ENCODE assay signal across 23 mouse cellular contexts in genomic region chr11:49985009-49985408, GRCm38 (mm10). TPM values are rescaled to one million over a fixed set of nuclear protein-coding genes. Genes with fewer than 3 reads are reported as not detected.
DNase-seq lines count a peak whose midpoint lies in the region; ATAC-seq lines count a peak whose summit lies in the region.
"Had no signal": no experiment of that assay in that cellular context is flagged by ENCODE, and none has a peak within 500 bp of the region (broad histone marks: within the 10 kb centered on the region; RNA-seq: fewer than 3 reads in every experiment).

No protein-coding gene starts in this region.

- H3K36me3 ChIP-seq in liver, embryonic 12.5 days, result no peaks in the 10 kb centered on the region
- H3K36me3 ChIP-seq in forebrain, embryonic 13.5 days (ENCODE audit: poor library complexity, severe bottlenecking), result no peaks in the 10 kb centered on the region
- H3K36me3 ChIP-seq in forebrain, embryonic 14.5 days (ENCODE audit: control insufficient read depth, insufficient read depth, low read length), result no peaks in the 10 kb centered on the region
- H3K36me3 ChIP-seq: embryonic facial prominence, embryonic 15.5 days; forebrain, embryonic 12.5 days; heart, embryonic 15.5 days; limb, embryonic 15.5 days; midbrain, embryonic 12.5 days had no signal

- peak; percentile 83 for ATAC-seq in liver, embryonic 12.5 days
- ATAC-seq in megakaryocyte progenitor cell, adult 5-6 weeks (replicated peaks; ENCODE audit: poor library complexity), result peak; percentile 42
- ATAC-seq in forebrain, embryonic 13.5 days, result no peak
- ATAC-seq in forebrain, embryonic 14.5 days, result no peak
- ATAC-seq: CD4-positive, CD25-positive, alpha-beta regulatory T cell, adult 4 months; inflammation-experienced regulatory T-cells, adult 6 months had no signal

- H3K27me3 ChIP-seq in liver, embryonic 12.5 days (replicated peaks), result no peaks in the 10 kb centered on the region
- H3K27me3 ChIP-seq in forebrain, embryonic 13.5 days, result no peaks in the 10 kb centered on the region
- no peaks in the 10 kb centered on the region for H3K27me3 ChIP-seq in forebrain, embryonic 14.5 days (replicated peaks; ENCODE audit: control insufficient read depth, insufficient read depth, low read length)
- H3K27me3 ChIP-seq: embryonic facial prominence, embryonic 15.5 days; forebrain, embryonic 12.5 days; heart, embryonic 15.5 days; limb, embryonic 15.5 days; midbrain, embryonic 12.5 days had no signal

- H3K27ac ChIP-seq in liver, embryonic 12.5 days, result peak overlapping the region; percentile 92
- H3K27ac ChIP-seq in forebrain, embryonic 13.5 days, result no peak overlapping the region
- H3K27ac ChIP-seq in forebrain, embryonic 14.5 days (ENCODE audit: low read depth, low read length), result no peak overlapping the region
- H3K27ac ChIP-seq: embryonic facial prominence, embryonic 15.5 days; forebrain, embryonic 12.5 days; heart, embryonic 15.5 days; hindbrain, embryonic 14.5 days; limb, embryonic 15.5 days; macrophage; midbrain, embryonic 12.5 days had no signal

- 0 out of 2 replicates have a peak overlapping the region, but pooled peaks have one; percentile 41 for H3K9ac ChIP-seq in liver, embryonic 12.5 days
- no peak overlapping the region for H3K9ac ChIP-seq in forebrain, embryonic 13.5 days
- no peak overlapping the region for H3K9ac ChIP-seq in forebrain, embryonic 14.5 days (ENCODE audit: low read length)
- H3K9ac ChIP-seq: embryonic facial prominence, embryonic 15.5 days; forebrain, embryonic 12.5 days; heart, embryonic 15.5 days; hindbrain, embryonic 14.5 days; limb, embryonic 15.5 days; midbrain, embryonic 12.5 days had no signal

- peaks cover 69% of the 10 kb centered on the region for H3K4me1 ChIP-seq in liver, embryonic 12.5 days
- no peaks in the 10 kb centered on the region for H3K4me1 ChIP-seq in forebrain, embryonic 13.5 days
- H3K4me1 ChIP-seq in forebrain, embryonic 14.5 days (ENCODE audit: control insufficient read depth, insufficient read depth, low read length), result no peaks in the 10 kb centered on the region
- H3K4me1 ChIP-seq: embryonic facial prominence, embryonic 15.5 days; limb, embryonic 15.5 days had no signal

- peak overlapping the region; percentile 2; the same call in 1 of the 2 replicates for H3K4me3 ChIP-seq in liver, embryonic 12.5 days
- H3K4me3 ChIP-seq in forebrain, embryonic 13.5 days, result no peak overlapping the region
- no peak overlapping the region for H3K4me3 ChIP-seq in forebrain, embryonic 14.5 days (ENCODE audit: low read depth, low read length)
- H3K4me3 ChIP-seq: embryonic facial prominence, embryonic 15.5 days; forebrain, embryonic 12.5 days; heart, embryonic 15.5 days; limb, embryonic 15.5 days; midbrain, embryonic 12.5 days had no signal

- peak; percentile 44 for DNase-seq in spleen, adult 12 weeks (ENCODE audit: low spot score)
- DNase-seq in spleen, adult 18-20 months, result no peak
- DNase-seq in c-Kit-positive CD71-positive TER-119-positive erythroid progenitor cells, embryonic 14.5 days (ENCODE audit: low spot score), result peak; percentile 81
- DNase-seq in lung, postnatal 10 days, result no peak
- no peak for DNase-seq in forebrain, embryonic 14.5 days (ENCODE audit: low spot score)
- DNase-seq: adrenal gland, adult 2 months; cerebellum, adult 11 months; heart, postnatal 36 days; kidney, adult 9 months; kidney, postnatal 25 days; thymus, postnatal 36 days had no signal

- H3K4me2 ChIP-seq in liver, embryonic 12.5 days, result peak overlapping the region; percentile 55
- H3K4me2 ChIP-seq in forebrain, embryonic 13.5 days, result no peak overlapping the region
- H3K4me2 ChIP-seq in forebrain, embryonic 14.5 days (ENCODE audit: low read length), result no peak overlapping the region
- H3K4me2 ChIP-seq: embryonic facial prominence, embryonic 15.5 days; forebrain, embryonic 12.5 days; heart, embryonic 15.5 days; hindbrain, embryonic 14.5 days; limb, embryonic 15.5 days; midbrain, embryonic 12.5 days had no signal

- 62% methylated on average over 4 of the region's 4 CpGs for WGBS in liver, embryonic 12.5 days (ENCODE audit: insufficient replicate concordance)
- 92% methylated on average over 4 of the region's 4 CpGs for WGBS in forebrain, embryonic 13.5 days
- WGBS in forebrain, embryonic 14.5 days, result 84% methylated on average over 4 of the region's 4 CpGs

- H3K9me3 ChIP-seq in liver, embryonic 12.5 days (replicated peaks), result no peaks in the 10 kb centered on the region
- H3K9me3 ChIP-seq in forebrain, embryonic 13.5 days (replicated peaks), result no peaks in the 10 kb centered on the region
- H3K9me3 ChIP-seq in forebrain, embryonic 14.5 days (replicated peaks; ENCODE audit: control insufficient read depth, low read length), result no peaks in the 10 kb centered on the region
- H3K9me3 ChIP-seq: embryonic facial prominence, embryonic 15.5 days; forebrain, embryonic 12.5 days; heart, embryonic 15.5 days; limb, embryonic 15.5 days; midbrain, embryonic 12.5 days had no signal

RNA-seq across cellular contexts. Expression of gene Rnf130, which starts 40.1 kb away (rescaled TPM):
- 39.2 and 39.7 TPM in 2 replicates for polyA plus RNA-seq in liver, embryonic 12.5 days (2016; fragmentation: Nextera tagmentation; extraction: Ambion mirVana)
- total RNA-seq in megakaryocyte progenitor cell, adult 5-6 weeks (2015), result 256 and 262 TPM in 2 replicates
- 224 and 237 TPM in 2 replicates for total RNA-seq in megakaryocyte progenitor cell, adult 5-6 weeks (2017)
- 59.5 and 64.1 TPM in 2 replicates for polyA plus RNA-seq in forebrain, embryonic 13.5 days (2015; fragmentation: Nextera tagmentation; extraction: Ambion mirVana)
- polyA plus RNA-seq in forebrain, embryonic 14.5 days (2014; fragmentation: Nextera tagmentation; extraction: Ambion mirVana), result 55.9 and 72.6 TPM in 2 replicates

Comparison
In these comparisons a context has a peak if more than half of its experiments do, and no peak if none do; other contexts are left out.
1. DNase-seq: peak in spleen, adult 12 weeks (single experiment) and c-Kit-positive CD71-positive TER-119-positive erythroid progenitor cells, embryonic 14.5 days (single experiment); none in spleen, adult 18-20 months (0 of 2), lung, postnatal 10 days (single experiment) and forebrain, embryonic 14.5 days (single experiment).
2. ATAC-seq: peak in liver, embryonic 12.5 days (single experiment) and megakaryocyte progenitor cell, adult 5-6 weeks (single experiment); none in forebrain, embryonic 13.5 days (single experiment) and forebrain, embryonic 14.5 days (single experiment).